Mouse (Mus musculus) macrophage (primary cell): Measurements from ENCODE around the gene Boc. TPM values are rescaled to one million over a fixed set of nuclear protein-coding genes. Genes with fewer than 3 reads are reported as not detected.

Experiments used
- H3K27ac ChIP-seq: fragments of 350-480 bp; formaldehyde crosslinking; 2 replicates; pipeline ENCODE4 v1.9.0; 2021
- H3K36me3 ChIP-seq: fragments of 350-480 bp; formaldehyde crosslinking; 2 replicates; pipeline ENCODE4 v1.9.0; 2021; ENCODE audit errors: inconsistent target
- H3K4me3 ChIP-seq: fragments of 350-480 bp; formaldehyde crosslinking; 2 replicates; pipeline ENCODE4 v1.9.0; 2021; ENCODE audit errors: inconsistent target
- H3K79me2 ChIP-seq: fragments of 350-480 bp; formaldehyde crosslinking; 2 replicates; pipeline ENCODE4 v1.9.0; 2021; ENCODE audit errors: inconsistent target
- WGBS: methylation state at CpG from one replicate; pipeline ENCODE4 v1.1.7; 2026; ENCODE audit warnings: inconsistent platforms; ENCODE audit not compliant: missing documents; 5-methylcytosine and 5-hydroxymethylcytosine counted together
- polyA plus RNA-seq: library from polyadenylated mRNA; stranded (reverse); fragments of 250-400 nt; gene quantifications from 3 replicates; pipeline ENCODE4 v1.2.4, GENCODE M21; 2018; ENCODE audit warnings: inconsistent platforms

The Boc gene
- polyA plus RNA-seq, 1 experiment from 2014 or later = 0.04 TPM

- WGBS = 88% methylated on average over 1 of the region's 1 CpGs
- no peak overlapping the region for H3K27ac ChIP-seq
- H3K79me2 ChIP-seq = no peaks in the 10 kb centered on the region
These were observed 1.5 kb upstream of the Boc start for GRCm38 (mm10) chr16:44560214-44560613.

GRCm38 (mm10) chr16:44559330-44559695, 616 bp upstream of the Boc start:
- H3K79me2 ChIP-seq = no peaks in the 10 kb centered on the region
- H3K36me3 ChIP-seq = no peaks in the 10 kb centered on the region
- H3K4me3 ChIP-seq = no peak overlapping the region
- WGBS = 26% methylated on average over 5 of the region's 5 CpGs
- H3K27ac ChIP-seq = no peak overlapping the region

More at GRCm38 (mm10) chr16:44560214-44560613, 1.5 kb upstream of the Boc start:
- no peak overlapping the region for H3K4me3 ChIP-seq
- H3K36me3 ChIP-seq = no peaks in the 10 kb centered on the region

- WGBS = 5% methylated on average over 47 of the region's 47 CpGs
- H3K27ac ChIP-seq = no peak overlapping the region
- no peaks in the 10 kb centered on the region for H3K36me3 ChIP-seq
- no peak overlapping the region; the same call in 1 of the 2 replicates for H3K4me3 ChIP-seq
- H3K79me2 ChIP-seq = no peaks in the 10 kb centered on the region
These were observed 831 bp downstream of the Boc start for GRCm38 (mm10) chr16:44557661-44558470.

GRCm38 (mm10) chr16:44557084-44557483, 1.6 kb downstream of the Boc start:
- Histone ChIP-seq H3K79me2 (no peaks in the 10 kb centered on the region), H3K36me3 (no peaks in the 10 kb centered on the region), H3K27ac (no peak overlapping the region), H3K4me3 (no peak overlapping the region)
- WGBS = 89% methylated on average over 7 of the region's 7 CpGs

- WGBS = 70% methylated on average over 9 of the region's 9 CpGs
- Histone ChIP-seq H3K27ac (no peak overlapping the region), H3K36me3 (no peaks in the 10 kb centered on the region), H3K79me2 (no peaks in the 10 kb centered on the region), H3K4me3 (no peak overlapping the region)
These were observed 2.6 kb downstream of the Boc start for GRCm38 (mm10) chr16:44555791-44556709.

- Histone ChIP-seq H3K36me3 (no peaks in the 10 kb centered on the region), H3K27ac (no peak overlapping the region), H3K4me3 (no peak overlapping the region), H3K79me2 (no peaks in the 10 kb centered on the region)
- WGBS = 94% methylated on average over 8 of the region's 8 CpGs
These were observed 4.8 kb downstream of the Boc start for GRCm38 (mm10) chr16:44553861-44554260.

- Histone ChIP-seq H3K4me3 (no peak overlapping the region), H3K36me3 (no peaks in the 10 kb centered on the region), H3K27ac (no peak overlapping the region), H3K79me2 (no peaks in the 10 kb centered on the region)
- 94% methylated on average over 5 of the region's 5 CpGs for WGBS
These were observed 6.0 kb downstream of the Boc start for GRCm38 (mm10) chr16:44552726-44553125.

GRCm38 (mm10) chr16:44552036-44552435, 6.7 kb downstream of the Boc start:
- Histone ChIP-seq H3K27ac (no peak overlapping the region), H3K79me2 (no peaks in the 10 kb centered on the region), H3K4me3 (no peak overlapping the region), H3K36me3 (no peaks in the 10 kb centered on the region)
- 96% methylated on average over 2 of the region's 2 CpGs for WGBS

- H3K36me3 ChIP-seq = no peaks in the 10 kb centered on the region
- H3K27ac ChIP-seq = no peak overlapping the region
- WGBS = 91% methylated on average over 5 of the region's 5 CpGs
- no peaks in the 10 kb centered on the region for H3K79me2 ChIP-seq
- no peak overlapping the region for H3K4me3 ChIP-seq
These were observed 7.2 kb downstream of the Boc start for GRCm38 (mm10) chr16:44551491-44551890.

- no peak overlapping the region for H3K4me3 ChIP-seq
- no peaks in the 10 kb centered on the region for H3K36me3 ChIP-seq
- H3K27ac ChIP-seq = no peak overlapping the region
- 40% methylated on average over 5 of the region's 5 CpGs for WGBS
- no peaks in the 10 kb centered on the region for H3K79me2 ChIP-seq
These were observed 7.9 kb downstream of the Boc start for GRCm38 (mm10) chr16:44550843-44551242.

- Histone ChIP-seq H3K27ac (no peak overlapping the region), H3K4me3 (no peak overlapping the region), H3K79me2 (no peaks in the 10 kb centered on the region), H3K36me3 (no peaks in the 10 kb centered on the region)
- 71% methylated on average over 7 of the region's 7 CpGs for WGBS
These were observed 8.6 kb downstream of the Boc start for GRCm38 (mm10) chr16:44549867-44550679.

- Histone ChIP-seq H3K4me3 (no peak overlapping the region), H3K36me3 (no peaks in the 10 kb centered on the region)
- 92% methylated on average over 5 of the region's 6 CpGs for WGBS
These were observed 9.3 kb downstream of the Boc start for GRCm38 (mm10) chr16:44549381-44549780.

GRCm38 (mm10) chr16:44547976-44548375, 10.7 kb downstream of the Boc start:
- Histone ChIP-seq H3K27ac (no peak overlapping the region), H3K4me3 (no peak overlapping the region), H3K79me2 (no peaks in the 10 kb centered on the region), H3K36me3 (no peaks in the 10 kb centered on the region)
- 100% methylated on average over 1 of the region's 1 CpGs for WGBS

More at GRCm38 (mm10) chr16:44549381-44549780, 9.3 kb downstream of the Boc start:
- H3K79me2 ChIP-seq = no peaks in the 10 kb centered on the region
- no peak overlapping the region for H3K27ac ChIP-seq

GRCm38 (mm10) chr16:44546831-44547230, 11.9 kb downstream of the Boc start:
- no peaks in the 10 kb centered on the region for H3K36me3 ChIP-seq
- no peaks in the 10 kb centered on the region for H3K79me2 ChIP-seq
- no peak overlapping the region for H3K27ac ChIP-seq
- H3K4me3 ChIP-seq = no peak overlapping the region
- WGBS = 6% methylated on average over 8 of the region's 8 CpGs
